Mouse (Mus musculus): ENCODE measurements around the gene Camta1. TPM values are rescaled to one million over a fixed set of nuclear protein-coding genes. Genes with fewer than 3 reads are reported as not detected.

Camta1 gene
- polyA plus RNA-seq (2014; fragmentation: Nextera tagmentation; extraction: Ambion mirVana): 72.5 and 93.9 TPM in 2 replicates

- Histone ChIP-seq H3K36me3 (ENCODE audit: control insufficient read depth, insufficient read depth, low read length) (no peaks in the 10 kb centered on the region), H3K27me3 (replicated peaks; ENCODE audit: control insufficient read depth, insufficient read depth, low read length) (no peaks in the 10 kb centered on the region), H3K27ac (ENCODE audit: low read depth, low read length) (peak within 1 kb of the TSS; percentile 85), H3K9me3 (ENCODE audit: control insufficient read depth, low read length) (no peaks in the 10 kb centered on the region), H3K4me1 (replicated peaks; ENCODE audit: control insufficient read depth, insufficient read depth, low read length) (peaks cover 38% of the 10 kb centered on the region), H3K4me2 (peak within 1 kb of the TSS; percentile 97), H3K9ac (ENCODE audit: low read depth, low read length) (peak within 1 kb of the TSS; percentile 86), H3K4me3 (ENCODE audit: low read depth, low read length) (peak within 1 kb of the TSS; percentile 89)
- DNase-seq (ENCODE audit: low spot score) (peak; percentile 99), ATAC-seq (replicated peaks; ENCODE audit: low FRiP score) (peak; percentile 94)
- WGBS: under 1% methylated on average over 82 of the region's 85 CpGs
Observed at GRCm38 (mm10) chr4:151861806-151862739, at the start of gene Camta1. Gene Camta1, minus strand, starts transcription at chr4:151861876.

DNA sequence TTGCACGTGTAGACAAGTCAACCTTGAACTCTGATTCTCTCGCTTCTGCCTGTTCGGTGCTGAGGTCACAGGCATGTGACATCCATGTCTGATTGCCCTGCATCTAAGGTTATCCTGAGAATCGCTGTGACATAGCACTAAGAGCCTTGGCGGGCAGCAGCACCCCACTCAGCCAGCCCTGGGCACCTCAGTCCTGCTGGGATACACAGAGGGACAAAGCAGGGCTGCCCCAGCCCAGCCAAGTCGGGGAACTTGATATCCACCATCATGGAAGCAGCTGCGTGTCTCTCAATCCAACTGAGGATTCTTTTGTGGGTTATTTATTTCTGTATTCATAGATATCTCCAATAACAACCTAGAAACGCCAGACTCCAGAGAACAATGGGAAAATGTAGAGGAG lies 47.1 kb upstream of the Camta1 start:
- H3K4me2 ChIP-seq: no peak overlapping the region
- H3K27me3 ChIP-seq (replicated peaks; ENCODE audit: control insufficient read depth, insufficient read depth, low read length): 0 out of 2 replicates have a peak, but pooled peaks cover 2% of the 10 kb centered on the region
- no peak overlapping the region for H3K9ac ChIP-seq (ENCODE audit: low read depth, low read length)
- no peak for ATAC-seq (replicated peaks; ENCODE audit: low FRiP score)
- no peak for DNase-seq (ENCODE audit: low spot score)
- WGBS: 70% methylated on average over 8 of the region's 8 CpGs
- H3K4me3 ChIP-seq (ENCODE audit: low read depth, low read length): no peak overlapping the region
- no peak overlapping the region for H3K27ac ChIP-seq (ENCODE audit: low read depth, low read length)
- H3K36me3 ChIP-seq (ENCODE audit: control insufficient read depth, insufficient read depth, low read length): no peaks in the 10 kb centered on the region
- no peaks in the 10 kb centered on the region for H3K9me3 ChIP-seq (ENCODE audit: control insufficient read depth, low read length)
- peaks cover 3% of the 10 kb centered on the region; the same call in 1 of the 2 replicates for H3K4me1 ChIP-seq (replicated peaks; ENCODE audit: control insufficient read depth, insufficient read depth, low read length)

DNA sequence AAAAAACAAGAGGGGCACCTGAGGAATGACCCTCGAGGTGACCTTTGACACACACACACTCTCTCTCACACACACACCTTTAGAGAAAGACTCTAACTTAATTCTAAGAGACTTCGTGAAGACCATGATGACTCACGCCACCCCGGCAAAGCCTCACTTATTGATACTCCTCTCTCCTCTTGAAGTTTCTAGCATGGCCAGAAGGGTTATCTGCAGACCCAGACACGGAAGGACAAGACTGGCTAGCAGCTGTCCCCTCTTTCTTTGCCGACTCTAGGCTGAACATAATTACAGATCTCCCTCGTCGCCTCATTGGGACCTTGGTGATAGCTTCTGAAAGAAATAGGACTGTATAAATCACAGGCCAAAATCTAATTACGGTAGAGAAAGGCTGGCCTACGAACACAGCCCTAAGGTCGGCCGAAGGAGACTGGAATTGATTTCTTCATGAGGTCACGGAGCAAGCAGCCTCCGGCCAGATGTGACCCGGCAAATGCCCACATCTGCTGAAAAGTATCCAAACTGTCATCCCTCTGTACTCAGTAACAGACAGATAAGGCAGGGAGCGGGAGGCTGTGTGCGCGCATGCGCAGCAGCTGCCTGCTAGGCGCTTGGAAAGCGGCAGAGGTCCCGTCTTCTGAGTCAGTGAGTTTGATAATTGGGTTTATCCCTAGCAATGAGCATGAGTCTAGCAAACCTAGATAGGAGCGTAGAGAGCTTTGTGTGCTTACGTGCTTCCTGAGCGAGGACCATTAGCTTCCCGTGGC lies 46.1 kb upstream of the Camta1 start:
- peaks cover 3% of the 10 kb centered on the region; the same call in 1 of the 2 replicates for H3K4me1 ChIP-seq (replicated peaks; ENCODE audit: control insufficient read depth, insufficient read depth, low read length)
- H3K4me2 ChIP-seq: peak overlapping the region; percentile 30
- 0 out of 2 replicates have a peak, but pooled peaks cover 2% of the 10 kb centered on the region for H3K27me3 ChIP-seq (replicated peaks; ENCODE audit: control insufficient read depth, insufficient read depth, low read length)
- no peak overlapping the region for H3K27ac ChIP-seq (ENCODE audit: low read depth, low read length)
- no peaks in the 10 kb centered on the region for H3K36me3 ChIP-seq (ENCODE audit: control insufficient read depth, insufficient read depth, low read length)
- no peak overlapping the region for H3K9ac ChIP-seq (ENCODE audit: low read depth, low read length)
- WGBS: 59% methylated on average over 26 of the region's 26 CpGs
- ATAC-seq (replicated peaks; ENCODE audit: low FRiP score) (peak; percentile 47; the same call in 1 of the 2 replicates), DNase-seq (ENCODE audit: low spot score) (no peak)
- H3K4me3 ChIP-seq (ENCODE audit: low read depth, low read length): 0 out of 2 replicates have a peak overlapping the region, but pooled peaks have one; percentile 1
- no peaks in the 10 kb centered on the region for H3K9me3 ChIP-seq (ENCODE audit: control insufficient read depth, low read length)

- peaks cover 3% of the 10 kb centered on the region; the same call in 1 of the 2 replicates for H3K4me1 ChIP-seq (replicated peaks; ENCODE audit: control insufficient read depth, insufficient read depth, low read length)
- H3K27ac ChIP-seq (ENCODE audit: low read depth, low read length): no peak overlapping the region
- 76% methylated on average over 4 of the region's 4 CpGs for WGBS
- no peaks in the 10 kb centered on the region for H3K36me3 ChIP-seq (ENCODE audit: control insufficient read depth, insufficient read depth, low read length)
- no peak overlapping the region for H3K9ac ChIP-seq (ENCODE audit: low read depth, low read length)
- H3K4me2 ChIP-seq: no peak overlapping the region
- no peak for ATAC-seq (replicated peaks; ENCODE audit: low FRiP score)
- H3K4me3 ChIP-seq (ENCODE audit: low read depth, low read length): no peak overlapping the region
- no peak for DNase-seq (ENCODE audit: low spot score)
- 0 out of 2 replicates have a peak, but pooled peaks cover 2% of the 10 kb centered on the region for H3K27me3 ChIP-seq (replicated peaks; ENCODE audit: control insufficient read depth, insufficient read depth, low read length)
- H3K9me3 ChIP-seq (ENCODE audit: control insufficient read depth, low read length): no peaks in the 10 kb centered on the region
Observed at GRCm38 (mm10) chr4:151905621-151906020, 43.9 kb upstream of the Camta1 start.

DNA sequence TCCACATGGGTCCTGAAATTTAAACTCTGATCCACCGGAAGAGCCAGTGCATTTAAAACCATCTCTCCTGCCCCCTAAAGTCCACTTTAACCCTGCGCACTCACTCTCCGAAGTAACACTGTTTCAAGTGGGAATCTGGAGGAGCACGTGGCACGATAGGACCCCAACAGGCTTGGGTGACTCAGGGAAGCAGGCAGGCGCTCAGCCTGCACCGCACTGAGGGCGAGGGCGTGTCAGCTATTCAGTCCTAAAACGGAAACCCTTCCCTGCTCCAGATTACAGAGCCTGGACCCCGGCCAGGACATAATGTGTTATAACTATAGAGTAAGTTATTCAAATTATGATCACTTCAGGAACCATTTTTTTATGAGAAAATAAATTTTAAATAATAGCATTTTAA lies 42.4 kb upstream of the Camta1 start:
- Histone ChIP-seq H3K36me3 (ENCODE audit: control insufficient read depth, insufficient read depth, low read length) (no peaks in the 10 kb centered on the region), H3K4me2 (no peak overlapping the region), H3K27ac (ENCODE audit: low read depth, low read length) (no peak overlapping the region), H3K4me1 (replicated peaks; ENCODE audit: control insufficient read depth, insufficient read depth, low read length) (peaks cover 3% of the 10 kb centered on the region; the same call in 1 of the 2 replicates), H3K9me3 (ENCODE audit: control insufficient read depth, low read length) (no peaks in the 10 kb centered on the region), H3K4me3 (ENCODE audit: low read depth, low read length) (no peak overlapping the region), H3K27me3 (replicated peaks; ENCODE audit: control insufficient read depth, insufficient read depth, low read length) (0 out of 2 replicates have a peak, but pooled peaks cover 2% of the 10 kb centered on the region), H3K9ac (ENCODE audit: low read depth, low read length) (no peak overlapping the region)
- 61% methylated on average over 11 of the region's 11 CpGs for WGBS
- ATAC-seq (replicated peaks; ENCODE audit: low FRiP score): no peak
- no peak for DNase-seq (ENCODE audit: low spot score)

DNA sequence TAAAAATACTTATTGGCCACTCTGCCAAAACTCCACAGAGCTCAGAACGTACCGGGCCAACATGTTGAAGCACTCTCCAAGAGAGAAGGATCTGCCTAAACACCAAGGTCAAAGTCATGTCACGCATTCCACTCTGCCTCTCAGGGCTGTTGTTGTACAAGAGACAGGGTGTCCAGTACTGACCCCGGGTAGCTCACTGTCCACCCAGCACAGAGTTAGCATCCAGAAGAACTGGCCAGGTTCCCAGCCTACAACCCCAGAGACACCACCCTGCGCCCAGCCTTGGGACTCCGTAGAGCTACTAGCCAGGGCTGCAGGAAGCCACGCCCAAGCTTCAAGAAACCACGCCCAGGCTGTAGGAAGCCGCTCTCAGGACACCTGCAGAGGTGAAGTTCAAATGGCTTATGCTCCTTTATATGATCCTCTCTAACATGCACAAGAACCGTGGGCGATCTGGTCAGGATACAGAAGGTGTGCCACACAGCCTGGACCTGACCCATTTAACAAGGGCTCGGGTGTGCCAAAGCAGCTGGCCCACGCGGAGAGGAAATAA lies 41.1 kb upstream of the Camta1 start:
- Histone ChIP-seq H3K27ac (ENCODE audit: low read depth, low read length) (no peak overlapping the region), H3K9ac (ENCODE audit: low read depth, low read length) (no peak overlapping the region), H3K4me1 (replicated peaks; ENCODE audit: control insufficient read depth, insufficient read depth, low read length) (peaks cover 3% of the 10 kb centered on the region; the same call in 1 of the 2 replicates), H3K27me3 (replicated peaks; ENCODE audit: control insufficient read depth, insufficient read depth, low read length) (0 out of 2 replicates have a peak, but pooled peaks cover 2% of the 10 kb centered on the region), H3K9me3 (ENCODE audit: control insufficient read depth, low read length) (no peaks in the 10 kb centered on the region), H3K36me3 (ENCODE audit: control insufficient read depth, insufficient read depth, low read length) (no peaks in the 10 kb centered on the region), H3K4me3 (ENCODE audit: low read depth, low read length) (no peak overlapping the region), H3K4me2 (no peak overlapping the region)
- ATAC-seq (replicated peaks; ENCODE audit: low FRiP score): no peak
- 43% methylated on average over 14 of the region's 14 CpGs for WGBS
- no peak for DNase-seq (ENCODE audit: low spot score)

DNA sequence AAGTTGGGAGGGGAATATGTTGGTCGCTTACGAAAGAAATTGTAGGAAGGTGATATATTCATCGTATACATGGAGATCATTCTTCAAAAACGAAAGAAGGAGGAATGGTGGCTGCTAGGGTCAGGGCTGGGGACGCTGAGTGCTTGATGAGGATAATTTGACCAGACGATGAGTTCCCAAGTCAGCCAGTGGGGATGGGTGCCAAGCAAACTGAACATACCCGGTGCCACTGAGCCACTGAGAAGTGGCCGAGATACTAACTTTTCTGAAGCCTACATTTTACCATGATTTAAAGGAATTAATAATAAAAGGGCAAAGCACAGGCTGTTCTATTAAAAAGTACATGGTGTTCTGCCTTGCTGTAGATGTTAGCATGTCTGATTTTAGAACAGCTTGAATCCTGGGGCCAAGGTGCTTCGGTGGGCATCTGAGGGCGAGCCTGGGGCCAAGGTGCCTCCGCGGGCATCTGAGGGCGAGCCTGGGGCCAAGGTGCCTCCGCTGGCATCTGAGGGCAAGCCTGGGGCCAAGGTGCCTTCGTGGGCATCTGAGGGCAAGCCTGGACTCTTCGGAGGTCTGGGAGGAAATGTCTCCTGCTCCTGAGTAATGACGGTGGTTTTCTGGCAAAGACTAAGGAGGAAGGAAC lies 40.5 kb upstream of the Camta1 start:
- H3K4me1 ChIP-seq (replicated peaks; ENCODE audit: control insufficient read depth, insufficient read depth, low read length): no peaks in the 10 kb centered on the region; the same call in 1 of the 2 replicates
- no peak overlapping the region for H3K27ac ChIP-seq (ENCODE audit: low read depth, low read length)
- DNase-seq (ENCODE audit: low spot score): no peak
- H3K36me3 ChIP-seq (ENCODE audit: control insufficient read depth, insufficient read depth, low read length): no peaks in the 10 kb centered on the region
- no peak overlapping the region for H3K4me3 ChIP-seq (ENCODE audit: low read depth, low read length)
- H3K4me2 ChIP-seq: no peak overlapping the region
- no peak overlapping the region for H3K9ac ChIP-seq (ENCODE audit: low read depth, low read length)
- 67% methylated on average over 17 of the region's 17 CpGs for WGBS
- H3K27me3 ChIP-seq (replicated peaks; ENCODE audit: control insufficient read depth, insufficient read depth, low read length): 0 out of 2 replicates have a peak, but pooled peaks cover under 1% of the 10 kb centered on the region
- H3K9me3 ChIP-seq (ENCODE audit: control insufficient read depth, low read length): no peaks in the 10 kb centered on the region
- ATAC-seq (replicated peaks; ENCODE audit: low FRiP score): no peak

DNA sequence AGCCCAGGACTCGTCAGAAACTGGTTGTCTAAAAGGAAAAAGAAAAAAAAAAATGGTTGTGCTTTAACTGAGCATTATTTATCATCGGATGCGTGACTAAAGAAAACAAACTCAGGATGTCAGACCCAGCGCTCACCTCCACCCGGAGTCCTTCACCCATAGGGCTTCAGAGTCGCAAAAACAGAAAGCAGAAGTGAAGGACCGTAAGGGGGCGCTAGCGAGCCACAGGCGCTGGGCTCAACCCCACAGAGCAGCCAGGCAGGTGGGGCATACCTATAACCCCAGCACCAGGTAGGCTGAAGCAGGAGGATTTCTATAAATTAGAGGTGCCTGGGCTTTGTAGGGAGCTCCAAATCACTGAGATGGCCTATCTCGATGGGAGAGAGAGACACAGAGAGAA lies 39.7 kb upstream of the Camta1 start:
- Histone ChIP-seq H3K36me3 (ENCODE audit: control insufficient read depth, insufficient read depth, low read length) (no peaks in the 10 kb centered on the region), H3K9me3 (ENCODE audit: control insufficient read depth, low read length) (no peaks in the 10 kb centered on the region), H3K27me3 (replicated peaks; ENCODE audit: control insufficient read depth, insufficient read depth, low read length) (no peaks in the 10 kb centered on the region), H3K27ac (ENCODE audit: low read depth, low read length) (no peak overlapping the region), H3K4me1 (replicated peaks; ENCODE audit: control insufficient read depth, insufficient read depth, low read length) (no peaks in the 10 kb centered on the region; the same call in 1 of the 2 replicates), H3K4me3 (ENCODE audit: low read depth, low read length) (no peak overlapping the region), H3K4me2 (no peak overlapping the region), H3K9ac (ENCODE audit: low read depth, low read length) (no peak overlapping the region)
- DNase-seq (ENCODE audit: low spot score): no peak
- ATAC-seq (replicated peaks; ENCODE audit: low FRiP score): no peak
- 50% methylated on average over 11 of the region's 11 CpGs for WGBS
